Mouse (Mus musculus) inflammation-experienced regulatory T-cells, adult 6 months (primary cell): ENCODE results near the gene Olfr1184. TPM values are rescaled to one million over a fixed set of nuclear protein-coding genes. Genes with fewer than 3 reads are reported as not detected.
"Not testable (repeated sequence)": the region's sequence is repeated elsewhere in the genome, so short reads cannot be mapped to it uniquely, and the experiment has no call there.

Experiments
- ATAC-seq: one replicate; pipeline ENCODE4 v1.8.0; 2017
- polyA plus RNA-seq, 3 experiments: library from polyadenylated mRNA; unstranded; fragments of 100-300 nt; shearing (Covaris generic); gene quantifications; one replicate each; pipeline ENCODE4 v1.2.1; 2017

Gene Olfr1184
- polyA plus RNA-seq, result not detected

DNA sequence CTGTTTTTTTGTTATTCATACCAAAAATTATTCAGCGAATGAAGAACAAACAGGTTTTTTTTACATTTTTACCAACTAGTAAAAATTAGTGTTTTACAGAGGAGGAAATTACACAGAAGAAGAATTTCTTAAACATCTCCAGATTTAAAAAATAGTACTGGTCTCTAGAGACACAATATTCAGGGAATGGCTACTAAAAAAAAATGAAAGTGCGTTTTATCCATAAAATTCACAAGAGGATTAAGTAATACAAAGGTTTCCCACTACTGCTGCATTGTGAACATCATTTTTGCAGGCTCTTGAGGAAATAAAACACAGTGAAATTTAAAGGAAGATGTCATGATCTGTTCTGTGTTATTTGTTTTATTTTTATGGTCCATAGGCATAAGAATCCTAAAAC, at the start of gene Olfr1184:
Olfr1184 (plus strand) TSS at position 301 of the 400 bp plus-strand sequence.
- ATAC-seq, result no peak

DNA sequence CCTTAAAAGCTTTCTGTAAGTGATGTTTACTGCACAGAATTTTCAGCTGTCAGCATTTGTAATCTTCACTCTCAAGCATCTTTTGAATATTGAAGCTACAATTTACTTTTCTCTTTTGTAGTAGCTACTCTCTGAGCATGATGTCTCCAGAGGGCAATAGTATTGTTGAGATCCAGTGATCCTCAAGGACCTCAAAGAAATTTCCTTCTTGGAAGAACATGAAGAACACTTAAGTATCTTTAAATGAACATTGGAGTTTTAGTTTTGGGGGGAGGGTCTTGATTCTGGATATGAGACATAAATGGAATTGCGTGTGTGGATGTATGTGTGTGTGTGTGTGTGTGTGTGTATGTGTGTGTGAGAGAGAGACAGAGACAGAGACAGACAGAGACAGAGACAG, 34.4 kb upstream of the Olfr1184 start, which contains the start of gene Gm13757:
Gm13757 (minus strand) TSS at position 101 of the 400 bp plus-strand sequence.
- ATAC-seq, result no peak

DNA sequence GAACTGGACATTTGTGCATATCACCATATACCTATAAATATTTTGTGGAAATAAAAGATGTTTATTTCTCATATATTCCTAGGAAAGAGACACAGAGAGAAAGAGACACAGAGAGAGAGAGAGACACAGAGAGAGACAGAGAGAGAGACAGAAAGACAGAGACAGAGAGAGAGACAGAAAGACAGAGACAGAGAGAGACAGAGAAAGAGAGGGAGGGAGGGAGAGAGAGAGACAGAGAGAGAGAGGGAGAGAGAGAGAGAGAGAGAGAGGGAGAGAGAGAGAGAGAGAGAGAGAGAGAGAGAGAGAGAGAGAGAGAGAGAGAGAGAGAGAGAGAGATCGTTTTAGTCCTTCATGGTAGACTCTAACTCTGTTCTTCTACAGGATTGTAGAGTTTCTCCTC, 28.8 kb upstream of the Olfr1184 start, which contains the start of gene Olfr1183:
Olfr1183 (plus strand) TSS at position 301 of the 400 bp plus-strand sequence.
- not testable (repeated sequence) for ATAC-seq

DNA sequence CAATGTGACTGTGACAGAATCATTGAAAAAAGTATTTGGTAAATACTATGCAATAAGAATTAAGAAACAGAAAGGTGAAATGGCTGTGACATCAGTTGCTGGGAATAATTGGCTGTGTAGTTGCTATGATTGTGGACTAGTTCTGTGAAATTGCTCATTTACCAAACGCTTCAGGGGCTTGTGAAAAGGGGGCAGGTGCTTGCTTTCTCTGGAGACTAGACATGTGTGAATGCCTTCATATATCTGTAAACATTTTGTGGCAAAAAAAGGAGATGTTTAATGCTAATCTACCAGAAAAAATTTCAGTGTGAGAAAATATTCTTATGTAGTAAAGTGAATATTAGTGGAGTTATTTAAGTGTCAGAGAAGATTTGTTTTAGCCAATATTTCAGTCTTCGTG, 9.6 kb downstream of the Olfr1184 start, which contains the start of gene Olfr1185-ps1:
Olfr1185-ps1 (plus strand) TSS at position 301 of the 400 bp plus-strand sequence.
- ATAC-seq, result no peak

DNA sequence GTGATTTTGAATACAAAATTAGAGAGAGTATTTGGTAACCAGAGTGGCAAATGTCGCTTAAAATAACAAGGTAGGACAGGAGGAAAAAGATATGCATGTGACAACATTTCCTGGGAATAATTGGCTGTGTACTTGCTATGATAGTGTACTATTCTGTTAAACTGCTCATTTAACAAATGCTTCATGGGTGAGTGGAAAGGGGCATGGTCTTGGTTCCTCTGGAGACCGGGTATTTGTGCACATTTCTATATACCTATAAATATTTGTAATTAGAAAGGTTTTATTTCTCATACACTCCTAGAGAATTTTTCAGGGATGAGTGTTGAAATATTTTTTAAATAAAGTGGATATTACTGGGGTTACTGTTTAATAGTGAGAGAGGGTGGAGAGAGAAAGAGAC, 34.9 kb downstream of the Olfr1184 start, which contains the start of gene Olfr1186:
Olfr1186 (plus strand) TSS at position 301 of the 400 bp plus-strand sequence.
- ATAC-seq, result no peak

DNA sequence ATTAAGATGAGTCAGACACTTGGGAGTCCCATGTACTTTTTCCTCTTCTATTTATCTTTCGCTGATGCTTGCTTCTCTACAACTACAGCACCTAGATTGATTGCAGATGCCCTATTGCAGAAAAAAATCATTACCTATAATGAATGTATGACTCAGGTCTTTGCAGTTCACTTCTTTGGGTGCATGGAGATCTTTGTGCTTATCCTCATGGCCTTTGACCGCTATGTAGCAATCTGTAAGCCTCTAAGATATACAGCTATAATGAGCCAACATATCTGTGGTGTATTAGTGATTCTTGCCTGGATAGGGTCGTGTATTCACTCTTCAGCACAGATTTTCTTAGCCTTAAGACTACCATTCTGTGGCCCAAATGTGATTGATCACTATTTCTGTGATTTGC, 42.3 kb downstream of the Olfr1184 start:
- ATAC-seq, result no peak

Other genes with a start within 250 kb of the Olfr1184 start
- gene Olfr1173, start 203.7 kb upstream of the Olfr1184 start, polyA plus RNA-seq, result under 1 TPM in 1 of 3 experiments, not detected in 2; 0.16 TPM
- gene Olfr1174-ps, start 168.5 kb upstream of the Olfr1184 start, polyA plus RNA-seq, result not detected
- gene Olfr1175-ps, start 156.4 kb upstream of the Olfr1184 start, polyA plus RNA-seq, result under 1 TPM; 0.09 to 0.10 (median 0.09) TPM
- gene Olfr1176, start 146.9 kb upstream of the Olfr1184 start, polyA plus RNA-seq, result not detected
- gene Olfr1177-ps, start 137.1 kb upstream of the Olfr1184 start, polyA plus RNA-seq, result not detected
- gene Olfr1178, start 96.5 kb upstream of the Olfr1184 start, polyA plus RNA-seq, result under 1 TPM in 1 of 3 experiments, not detected in 2; 0.05 TPM
- gene Olfr1179, start 77.1 kb upstream of the Olfr1184 start, polyA plus RNA-seq, result not detected
- not detected for gene Olfr1180, start 64.4 kb upstream of the Olfr1184 start, polyA plus RNA-seq
- not detected for gene Olfr1181, start 57.4 kb upstream of the Olfr1184 start, polyA plus RNA-seq
- not detected for gene Gm13757, start 34.5 kb upstream of the Olfr1184 start, polyA plus RNA-seq
- gene Olfr1183, start 28.7 kb upstream of the Olfr1184 start, polyA plus RNA-seq, result under 1 TPM in 1 of 3 experiments, not detected in 2; 0.13 TPM
- gene Olfr1185-ps1, start 9.7 kb downstream of the Olfr1184 start, polyA plus RNA-seq, result not detected
- gene Olfr1186, start 35.0 kb downstream of the Olfr1184 start, polyA plus RNA-seq, result not detected
- gene Olfr1188, start 73.3 kb downstream of the Olfr1184 start, polyA plus RNA-seq, result not detected
- not detected for gene Olfr1189, start 102.9 kb downstream of the Olfr1184 start, polyA plus RNA-seq
- gene Olfr1191-ps1, start 156.9 kb downstream of the Olfr1184 start, polyA plus RNA-seq, result not detected
- under 1 TPM in 1 of 3 experiments, not detected in 2; 0.08 TPM for gene Olfr1192-ps1, start 164.9 kb downstream of the Olfr1184 start, polyA plus RNA-seq
- not detected for gene Olfr1193, start 192.0 kb downstream of the Olfr1184 start, polyA plus RNA-seq
- under 1 TPM in 1 of 3 experiments, not detected in 2; 0.14 TPM for gene Olfr1195, start 205.6 kb downstream of the Olfr1184 start, polyA plus RNA-seq
- not detected for gene Olfr1196, start 221.0 kb downstream of the Olfr1184 start, polyA plus RNA-seq
- not detected for gene Olfr1197, start 248.8 kb downstream of the Olfr1184 start, polyA plus RNA-seq